Comparison of ENCODE assay signal across 16 mouse cellular contexts in the genomic region with DNA sequence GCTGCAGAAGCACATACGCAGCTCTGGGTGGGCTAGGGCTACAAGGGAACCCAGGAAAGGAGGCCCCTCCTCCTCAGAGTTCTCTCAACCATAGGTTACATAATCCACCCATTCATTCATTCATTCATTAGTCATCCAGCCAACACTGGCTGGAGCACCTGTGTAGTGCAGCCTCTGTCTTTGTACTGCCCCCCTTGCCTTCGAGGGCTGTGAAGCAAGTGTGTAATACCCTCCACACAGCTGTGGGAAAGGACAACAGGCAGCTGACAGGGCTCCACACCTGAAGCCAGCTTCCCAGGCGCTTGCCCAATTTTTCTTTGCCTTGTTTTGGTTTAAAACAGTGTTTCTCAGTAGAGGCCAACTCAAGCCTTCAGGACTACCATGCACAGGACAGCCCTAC.
"Had no signal": no experiment of that assay in that cellular context is flagged by ENCODE, and none has a peak within 500 bp of the region (broad histone marks: within the 10 kb centered on the region; RNA-seq: fewer than 3 reads in every experiment).

No protein-coding gene starts in this region.

- H3K27ac ChIP-seq: midbrain, embryonic 10.5 days; midbrain, embryonic 12.5 days; neural tube, embryonic 12.5 days; stomach, embryonic 15.5 days; stomach, postnatal 0 days had no signal

- H3K36me3 ChIP-seq: midbrain, embryonic 10.5 days; midbrain, embryonic 12.5 days; neural tube, embryonic 12.5 days; stomach, embryonic 15.5 days had no signal

- H3K4me3 ChIP-seq: midbrain, embryonic 10.5 days; midbrain, embryonic 12.5 days; neural tube, embryonic 12.5 days; stomach, embryonic 15.5 days had no signal

- H3K27me3 ChIP-seq: midbrain, embryonic 12.5 days; neural tube, embryonic 12.5 days; stomach, embryonic 15.5 days had no signal

- H3K4me2 ChIP-seq: lung, embryonic 14.5 days; midbrain, embryonic 12.5 days; neural tube, embryonic 12.5 days; stomach, embryonic 15.5 days had no signal

- DNase-seq: lung, adult 18-20 months; lung, embryonic 14.5 days; lung, postnatal 10 days; lung, postnatal 4 days; midbrain, embryonic 14.5 days; retina, postnatal 1 day; right cerebral cortex, postnatal 14 days; thymus, adult 2 months; thymus, postnatal 25 days; thymus, postnatal 4 days had no signal

- H3K9ac ChIP-seq: lung, embryonic 14.5 days; midbrain, embryonic 12.5 days; neural tube, embryonic 12.5 days; stomach, embryonic 15.5 days had no signal

- H3K4me1 ChIP-seq: midbrain, embryonic 10.5 days; midbrain, embryonic 12.5 days; neural tube, embryonic 12.5 days; stomach, embryonic 15.5 days had no signal

- ATAC-seq: midbrain, embryonic 16.5 days had no signal

- H3K9me3 ChIP-seq: midbrain, embryonic 10.5 days; midbrain, embryonic 12.5 days; neural tube, embryonic 12.5 days; stomach, embryonic 15.5 days had no signal
